Mouse (Mus musculus): Measurements from ENCODE around the gene Gm40193. TPM values are rescaled to one million over a fixed set of nuclear protein-coding genes. Genes with fewer than 3 reads are reported as not detected.
A peak's percentile ranks its signal among the peaks of the same experiment; 100 is the strongest.

Gene Gm40193
- polyA plus RNA-seq, 1 experiment: not detected

- no peak overlapping the region; the same call in 1 of the 2 replicates for H3K4me3 ChIP-seq (ENCODE audit: control insufficient read depth, insufficient read depth, low read length)
- WGBS: 88% methylated on average over 41 of the region's 41 CpGs
- no peak overlapping the region for H3K27ac ChIP-seq (ENCODE audit: control insufficient read depth, insufficient read depth, low read length)
- no peaks in the 10 kb centered on the region for H3K27me3 ChIP-seq (ENCODE audit: control insufficient read depth, insufficient read depth, low read length)
- no peak for TF ChIP-seq CTCF (IDR thresholded peaks at IDR 0.05; ENCODE audit: borderline replicate concordance, control insufficient read depth, extremely low read depth, insufficient read depth, low read length, poor library complexity)
- no peak for TF ChIP-seq POLR2A (IDR thresholded peaks at IDR 0.05; ENCODE audit: control insufficient read depth, extremely low read depth, insufficient read depth, low read length, poor library complexity)
- H3K36me3 ChIP-seq (ENCODE audit: control insufficient read depth, insufficient read depth, low read length): no peaks in the 10 kb centered on the region
- H3K4me1 ChIP-seq (replicated peaks; ENCODE audit: control insufficient read depth, insufficient read depth, low read length): no peaks in the 10 kb centered on the region
- no peak for DNase-seq
Observed at GRCm38 (mm10) chr11:70520178-70520769, 12.5 kb downstream of the Gm40193 start.

DNA sequence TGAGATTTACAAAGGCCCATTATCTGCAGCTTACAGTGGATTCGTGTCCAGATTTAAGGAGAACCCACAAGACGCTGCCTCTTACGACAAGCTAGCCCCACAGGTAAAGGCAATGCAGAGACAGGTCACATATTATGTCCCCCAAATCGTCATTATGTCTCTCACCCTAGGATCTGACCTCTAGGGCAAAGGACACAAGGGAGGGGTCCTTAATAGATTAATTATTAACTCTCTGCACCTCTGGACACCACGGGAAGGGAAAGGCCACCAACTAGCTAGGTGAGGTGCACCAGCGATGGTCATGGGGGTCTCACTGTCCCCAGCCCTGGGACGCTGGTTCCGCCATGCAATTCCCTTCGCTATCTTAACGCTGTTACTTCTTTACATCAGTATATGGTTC, 13.8 kb downstream of the Gm40193 start, which contains the start of gene Gltpd2:
Gene Gltpd2 (plus strand): TSS at position 274 of the 400 bp plus-strand sequence.
- 96% methylated on average over 10 of the region's 10 CpGs for whole genome bisulfite sequencing
- H3K4me1 ChIP-seq (replicated peaks; ENCODE audit: control insufficient read depth, insufficient read depth, low read length): no peaks in the 10 kb centered on the region
- H3K27ac ChIP-seq (ENCODE audit: control insufficient read depth, insufficient read depth, low read length): no peak within 1 kb of the TSS
- no peak for DNase-seq
- H3K27me3 ChIP-seq (ENCODE audit: control insufficient read depth, insufficient read depth, low read length): no peaks in the 10 kb centered on the region
- H3K4me3 ChIP-seq (ENCODE audit: control insufficient read depth, insufficient read depth, low read length): no peak within 1 kb of the TSS
- H3K36me3 ChIP-seq (ENCODE audit: control insufficient read depth, insufficient read depth, low read length): no peaks in the 10 kb centered on the region
- TF ChIP-seq POLR2A (IDR thresholded peaks at IDR 0.05; ENCODE audit: control insufficient read depth, extremely low read depth, insufficient read depth, low read length, poor library complexity) (no peak), CTCF (IDR thresholded peaks at IDR 0.05; ENCODE audit: borderline replicate concordance, control insufficient read depth, extremely low read depth, insufficient read depth, low read length, poor library complexity) (no peak)

DNA sequence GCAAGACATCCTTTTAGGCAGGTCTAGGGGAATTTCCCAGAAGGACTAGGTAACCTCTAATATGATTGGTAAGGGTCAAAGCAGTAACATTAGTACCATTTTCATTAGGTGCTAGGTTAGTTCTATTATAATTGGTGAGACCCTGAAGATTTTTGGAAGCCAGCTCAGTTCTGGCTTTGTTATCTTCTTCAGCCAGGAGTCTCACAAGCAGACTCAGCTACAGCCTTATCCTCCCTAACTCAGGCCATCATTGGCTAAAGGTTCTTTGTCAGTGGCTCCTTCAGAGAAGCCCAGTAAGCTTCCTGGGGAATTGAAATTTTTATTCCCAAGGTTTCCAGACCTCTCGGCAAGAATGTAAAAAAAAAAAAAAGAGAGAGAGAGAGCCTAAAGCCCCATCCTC, 14.3 kb downstream of the Gm40193 start:
- H3K4me3 ChIP-seq (ENCODE audit: control insufficient read depth, insufficient read depth, low read length): no peak overlapping the region
- H3K27ac ChIP-seq (ENCODE audit: control insufficient read depth, insufficient read depth, low read length): no peak overlapping the region
- 96% methylated on average over 1 of the region's 1 CpGs for WGBS
- no peaks in the 10 kb centered on the region for H3K4me1 ChIP-seq (replicated peaks; ENCODE audit: control insufficient read depth, insufficient read depth, low read length)
- no peaks in the 10 kb centered on the region for H3K36me3 ChIP-seq (ENCODE audit: control insufficient read depth, insufficient read depth, low read length)
- H3K27me3 ChIP-seq (ENCODE audit: control insufficient read depth, insufficient read depth, low read length): no peaks in the 10 kb centered on the region
- DNase-seq: no peak
- TF ChIP-seq CTCF (IDR thresholded peaks at IDR 0.05; ENCODE audit: borderline replicate concordance, control insufficient read depth, extremely low read depth, insufficient read depth, low read length, poor library complexity) (no peak), POLR2A (IDR thresholded peaks at IDR 0.05; ENCODE audit: control insufficient read depth, extremely low read depth, insufficient read depth, low read length, poor library complexity) (no peak)

DNA sequence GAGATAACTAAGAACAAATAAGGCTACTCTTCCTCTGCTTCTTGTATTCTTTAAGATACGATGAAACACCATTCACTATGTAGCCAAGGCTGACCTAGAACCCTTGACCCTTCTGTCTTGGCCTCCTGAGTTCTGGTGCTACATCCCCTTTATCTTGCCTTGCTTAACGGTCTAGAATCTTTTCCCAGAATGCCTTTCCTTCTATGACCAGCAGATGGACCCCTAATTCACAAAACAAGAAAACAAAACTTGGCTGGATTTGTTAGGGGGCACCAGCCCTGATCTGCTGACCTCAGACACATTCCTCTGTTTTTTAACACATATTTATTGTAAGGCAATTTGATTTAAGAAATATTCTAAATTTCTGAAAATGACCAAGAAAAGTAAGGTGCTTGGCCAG, 16.4 kb downstream of the Gm40193 start:
- Histone ChIP-seq H3K4me1 (replicated peaks; ENCODE audit: control insufficient read depth, insufficient read depth, low read length) (no peaks in the 10 kb centered on the region), H3K27me3 (ENCODE audit: control insufficient read depth, insufficient read depth, low read length) (no peaks in the 10 kb centered on the region), H3K36me3 (ENCODE audit: control insufficient read depth, insufficient read depth, low read length) (no peaks in the 10 kb centered on the region), H3K27ac (ENCODE audit: control insufficient read depth, insufficient read depth, low read length) (no peak overlapping the region), H3K4me3 (ENCODE audit: control insufficient read depth, insufficient read depth, low read length) (no peak overlapping the region)
- no peak for TF ChIP-seq POLR2A (IDR thresholded peaks at IDR 0.05; ENCODE audit: control insufficient read depth, extremely low read depth, insufficient read depth, low read length, poor library complexity)
- TF ChIP-seq CTCF (IDR thresholded peaks at IDR 0.05; ENCODE audit: borderline replicate concordance, control insufficient read depth, extremely low read depth, insufficient read depth, low read length, poor library complexity): no peak
- WGBS: 36% methylated on average over 2 of the region's 2 CpGs
- peak; percentile 45 for DNase-seq

GRCm38 (mm10) chr11:70514288-70514687, 18.5 kb downstream of the Gm40193 start, which contains the start of gene Vmo1:
Gene Vmo1, minus strand, starts transcription at chr11:70514616.
- TF ChIP-seq POLR2A (IDR thresholded peaks at IDR 0.05; ENCODE audit: control insufficient read depth, extremely low read depth, insufficient read depth, low read length, poor library complexity) (no peak), CTCF (IDR thresholded peaks at IDR 0.05; ENCODE audit: borderline replicate concordance, control insufficient read depth, extremely low read depth, insufficient read depth, low read length, poor library complexity) (no peak)
- Histone ChIP-seq H3K4me3 (ENCODE audit: control insufficient read depth, insufficient read depth, low read length) (no peak within 1 kb of the TSS), H3K27ac (ENCODE audit: control insufficient read depth, insufficient read depth, low read length) (peak within 1 kb of the TSS; percentile 45; the same call in 1 of the 2 replicates), H3K36me3 (ENCODE audit: control insufficient read depth, insufficient read depth, low read length) (no peaks in the 10 kb centered on the region), H3K27me3 (ENCODE audit: control insufficient read depth, insufficient read depth, low read length) (no peaks in the 10 kb centered on the region), H3K4me1 (replicated peaks; ENCODE audit: control insufficient read depth, insufficient read depth, low read length) (peaks cover 5% of the 10 kb centered on the region)
- 90% methylated on average over 7 of the region's 7 CpGs for WGBS
- no peak for DNase-seq

GRCm38 (mm10) chr11:70513520-70513919, 19.2 kb downstream of the Gm40193 start:
- Histone ChIP-seq H3K4me1 (replicated peaks; ENCODE audit: control insufficient read depth, insufficient read depth, low read length) (peaks cover 5% of the 10 kb centered on the region), H3K36me3 (ENCODE audit: control insufficient read depth, insufficient read depth, low read length) (no peaks in the 10 kb centered on the region), H3K27ac (ENCODE audit: control insufficient read depth, insufficient read depth, low read length) (peak overlapping the region; percentile 45; the same call in 1 of the 2 replicates), H3K27me3 (ENCODE audit: control insufficient read depth, insufficient read depth, low read length) (no peaks in the 10 kb centered on the region), H3K4me3 (ENCODE audit: control insufficient read depth, insufficient read depth, low read length) (no peak overlapping the region)
- no peak for DNase-seq
- no peak for TF ChIP-seq POLR2A (IDR thresholded peaks at IDR 0.05; ENCODE audit: control insufficient read depth, extremely low read depth, insufficient read depth, low read length, poor library complexity)
- TF ChIP-seq CTCF (IDR thresholded peaks at IDR 0.05; ENCODE audit: borderline replicate concordance, control insufficient read depth, extremely low read depth, insufficient read depth, low read length, poor library complexity): no peak
- WGBS: 84% methylated on average over 11 of the region's 11 CpGs

All from thymus, adult 2 months (tissue).